Mouse (Mus musculus) cerebellum, postnatal 14 days (tissue): Measurements from ENCODE around the gene Gng7.

Experiments used
- DNase-seq, 2 experiments: peaks; one replicate each; pipeline ENCODE4 v3.0.0; 2021; ENCODE audit warnings: mixed read lengths in 2 of 2

The Gng7 gene

DNA sequence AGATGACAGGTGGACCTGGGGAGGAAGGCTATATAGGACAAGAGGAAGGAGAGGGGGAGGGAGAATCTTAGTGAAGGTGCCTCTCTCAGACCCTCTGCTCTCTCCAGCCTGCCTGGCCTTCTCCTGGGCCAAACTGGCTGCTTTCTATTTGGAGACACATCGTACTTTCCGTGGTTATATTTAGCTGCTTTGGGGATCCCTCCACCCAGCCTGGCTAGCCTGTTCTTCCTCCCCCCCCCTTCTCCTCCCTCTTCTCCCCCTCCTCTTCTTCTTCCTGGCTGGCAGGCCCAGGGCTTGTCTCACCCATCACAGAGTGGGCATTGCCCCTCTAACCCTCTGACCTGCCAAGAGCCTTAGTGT, 73.8 kb downstream of the Gng7 start:
- no peak for DNase-seq

DNA sequence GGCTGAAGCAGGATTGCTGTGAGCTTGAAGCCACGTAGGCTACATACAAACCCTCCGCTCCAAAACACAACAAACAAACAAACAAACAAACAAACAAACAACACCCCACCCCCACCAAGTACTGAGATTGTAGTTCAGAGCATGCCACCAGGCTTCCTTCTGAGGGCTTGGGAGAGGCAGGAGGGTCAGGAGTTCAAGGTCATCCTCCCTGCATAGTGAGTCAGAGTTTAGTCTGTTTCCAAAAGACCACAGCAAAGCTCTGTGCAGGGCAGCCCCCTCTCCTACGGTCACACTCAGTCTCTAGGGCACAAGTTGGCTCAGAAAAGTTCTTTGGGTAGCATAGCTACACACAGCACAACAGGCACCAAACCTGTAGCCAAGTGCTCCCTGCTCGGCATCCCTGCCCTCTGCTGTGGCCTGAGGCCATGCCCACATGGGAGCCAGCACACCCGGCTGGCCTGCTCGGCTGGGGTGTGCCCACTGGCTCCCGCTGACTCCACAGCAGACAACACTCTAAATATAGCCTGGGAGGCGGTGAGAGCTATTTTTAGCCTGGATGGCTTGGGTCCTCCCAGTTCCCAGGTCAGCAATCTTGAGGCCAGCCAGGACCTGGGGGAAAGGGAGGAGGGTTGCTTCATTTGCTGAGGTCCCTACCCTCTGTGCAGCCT, 74.3 kb downstream of the Gng7 start:
- peak in 1 of 2 experiments; percentile 59 for DNase-seq

DNA sequence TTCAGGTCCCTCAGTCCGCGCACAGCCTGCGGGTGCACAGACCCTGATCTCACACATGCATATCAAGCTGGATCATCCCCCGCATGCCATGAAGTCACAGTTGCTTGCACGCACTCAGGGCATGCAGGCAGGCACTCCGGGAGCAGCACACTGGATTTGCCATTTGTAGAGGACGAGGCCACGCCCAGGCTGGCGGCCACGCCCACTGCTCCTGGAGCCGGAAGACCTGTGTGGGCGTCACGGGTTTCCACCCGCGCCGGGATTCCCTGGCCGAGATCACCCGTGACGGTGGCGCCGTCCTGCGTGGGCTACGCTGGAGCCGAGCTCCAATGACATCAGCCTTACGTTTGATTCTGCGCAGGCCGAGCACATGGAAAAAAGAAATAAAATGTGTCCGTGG, 75.1 kb downstream of the Gng7 start:
- peak; percentile 70 to 73 for DNase-seq

DNA sequence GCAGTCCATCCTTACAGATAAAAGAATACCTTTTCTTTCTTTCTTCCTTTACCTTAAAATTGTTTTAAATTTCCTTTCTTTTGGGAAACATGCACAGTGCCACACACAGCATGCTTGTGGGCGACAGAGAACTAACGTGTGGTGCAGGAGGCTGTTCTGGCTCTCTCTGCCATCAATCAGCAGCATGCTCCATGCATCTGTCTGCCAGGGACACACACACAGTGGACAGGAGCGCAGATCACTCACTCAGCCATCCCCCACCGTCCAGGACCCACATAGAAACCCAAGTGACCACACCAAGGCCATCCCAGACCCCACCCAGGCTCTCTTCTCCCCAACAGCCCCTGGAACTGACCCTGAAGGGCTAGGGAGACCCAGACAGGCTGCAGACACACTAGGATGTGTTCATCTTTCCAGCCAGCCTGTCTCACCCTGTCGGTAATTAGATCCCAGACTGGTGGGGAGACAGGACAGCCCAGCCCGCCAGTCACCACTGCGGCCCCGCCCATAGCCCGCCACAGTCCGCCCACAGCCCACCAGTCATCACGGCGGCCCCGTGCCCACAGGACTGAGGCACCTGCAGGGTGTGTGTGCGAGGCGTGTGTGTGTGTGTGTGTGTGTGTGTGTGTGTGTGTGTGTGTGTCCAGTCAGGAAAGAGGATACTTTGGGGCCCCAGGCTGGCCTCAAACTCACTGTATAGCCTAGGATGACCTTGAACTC, 75.8 kb downstream of the Gng7 start:
- DNase-seq: peak in 1 of 2 experiments; percentile 33

DNA sequence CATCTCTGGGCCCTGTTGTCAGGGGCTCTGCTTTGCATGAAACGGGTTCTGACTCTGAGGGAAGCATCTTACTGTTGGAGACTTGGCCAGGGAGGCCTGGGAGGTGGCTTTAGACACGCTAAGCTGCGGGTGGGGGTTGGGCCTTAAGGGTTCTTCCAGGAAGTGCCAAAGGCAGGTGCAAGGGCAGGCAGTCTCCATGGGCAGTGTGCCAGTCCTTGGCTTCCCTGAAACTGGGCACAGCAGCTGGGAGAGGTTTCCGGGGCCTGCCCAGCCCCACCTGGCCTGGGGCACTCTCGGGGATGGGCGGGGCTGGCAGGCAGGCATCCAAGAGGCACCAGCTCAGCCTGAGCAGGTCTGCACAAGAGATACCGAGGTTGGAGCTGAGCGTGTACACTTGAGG, 77.1 kb downstream of the Gng7 start:
- DNase-seq: peak; percentile 58 to 80

DNA sequence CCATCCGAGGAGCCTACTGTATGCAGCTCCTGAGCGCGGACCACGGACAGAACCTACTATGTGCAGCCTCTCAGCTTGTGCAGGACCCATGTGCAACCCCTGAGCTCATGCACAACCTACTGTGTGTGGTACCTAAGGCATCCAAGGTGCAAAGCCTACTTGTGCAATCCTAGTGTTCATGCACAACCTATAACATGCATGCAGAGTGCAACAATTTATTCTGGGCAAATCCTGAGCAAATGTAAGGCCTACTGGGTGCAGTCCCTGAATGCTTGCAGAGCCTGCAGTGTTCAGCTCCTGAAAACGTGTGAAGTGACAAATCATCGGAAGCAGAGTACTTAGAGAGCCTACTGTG, 78.0 kb downstream of the Gng7 start:
- no peak for DNase-seq

DNA sequence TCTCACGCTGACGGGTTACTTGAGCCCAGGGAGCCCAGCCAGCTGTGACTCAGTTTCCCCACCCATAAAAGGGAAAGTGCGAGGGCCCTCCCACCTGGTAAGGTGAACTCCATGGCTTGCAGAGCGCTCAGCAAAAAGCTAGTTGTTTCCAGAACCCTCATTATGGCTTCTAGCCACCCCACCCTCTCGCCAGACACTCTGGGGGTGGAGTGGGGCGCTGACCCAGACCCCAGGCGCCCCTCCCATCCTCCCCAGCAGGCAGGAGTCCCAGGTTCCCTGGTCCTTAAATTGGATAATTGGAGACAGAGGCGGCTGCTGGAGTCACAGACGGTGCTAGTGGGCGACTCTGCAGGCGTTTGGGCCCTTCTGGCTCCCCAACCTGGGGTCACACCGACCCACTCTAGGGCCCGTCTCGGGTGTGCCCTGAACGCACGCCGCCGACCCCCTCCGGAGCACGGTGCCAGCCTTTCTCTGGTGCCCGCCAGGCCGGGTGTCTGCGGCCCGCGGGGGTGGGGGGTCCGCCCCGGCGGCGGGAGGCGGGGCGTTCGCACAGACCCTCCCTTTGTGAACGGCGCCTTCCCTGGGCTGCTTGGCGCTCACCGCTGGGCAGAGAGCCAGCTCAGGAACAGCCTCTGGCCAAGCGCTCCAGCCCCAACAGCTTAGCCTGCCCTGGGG, 78.5 kb downstream of the Gng7 start:
- peak; percentile 75 to 79 for DNase-seq

DNA sequence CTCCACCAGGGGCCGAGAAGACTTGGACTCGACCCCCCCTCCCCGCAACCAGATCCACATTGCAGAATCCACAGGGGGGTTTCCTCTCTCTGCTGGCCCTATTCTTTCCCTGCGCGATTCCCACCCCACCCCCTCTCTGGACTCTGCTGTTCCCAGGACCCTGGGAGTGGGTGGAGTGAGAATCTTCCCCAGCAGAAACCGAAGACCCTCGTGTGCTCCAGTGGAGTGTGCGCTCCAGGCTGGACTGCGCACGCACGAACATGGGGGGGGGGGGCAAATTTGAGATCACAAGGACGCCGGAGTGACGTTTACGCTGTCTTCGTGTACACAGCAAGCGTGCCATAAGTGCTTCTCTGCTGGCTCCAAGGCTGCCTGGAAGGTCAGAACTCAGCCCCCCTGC, 79.0 kb downstream of the Gng7 start:
- DNase-seq: no peak

DNA sequence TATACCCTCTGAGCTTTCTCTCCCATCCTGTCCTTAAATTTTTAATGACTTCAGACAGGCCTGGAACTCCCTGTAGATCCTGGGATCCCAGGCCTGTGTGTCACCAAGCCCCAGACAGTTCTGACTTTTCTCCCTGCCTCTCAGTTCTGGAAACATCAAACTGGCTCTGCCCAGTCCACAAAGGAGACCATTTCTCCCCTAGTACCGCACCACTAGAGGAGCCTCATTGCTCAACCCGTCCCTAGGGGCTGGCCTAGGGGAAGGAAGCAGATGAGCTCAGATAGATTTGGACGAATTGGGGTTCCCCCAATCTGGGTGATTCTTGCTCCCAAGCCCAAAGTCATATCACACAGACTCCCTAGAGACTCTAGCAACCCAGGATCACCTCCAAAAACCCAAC, 79.5 kb downstream of the Gng7 start:
- no peak for DNase-seq

DNA sequence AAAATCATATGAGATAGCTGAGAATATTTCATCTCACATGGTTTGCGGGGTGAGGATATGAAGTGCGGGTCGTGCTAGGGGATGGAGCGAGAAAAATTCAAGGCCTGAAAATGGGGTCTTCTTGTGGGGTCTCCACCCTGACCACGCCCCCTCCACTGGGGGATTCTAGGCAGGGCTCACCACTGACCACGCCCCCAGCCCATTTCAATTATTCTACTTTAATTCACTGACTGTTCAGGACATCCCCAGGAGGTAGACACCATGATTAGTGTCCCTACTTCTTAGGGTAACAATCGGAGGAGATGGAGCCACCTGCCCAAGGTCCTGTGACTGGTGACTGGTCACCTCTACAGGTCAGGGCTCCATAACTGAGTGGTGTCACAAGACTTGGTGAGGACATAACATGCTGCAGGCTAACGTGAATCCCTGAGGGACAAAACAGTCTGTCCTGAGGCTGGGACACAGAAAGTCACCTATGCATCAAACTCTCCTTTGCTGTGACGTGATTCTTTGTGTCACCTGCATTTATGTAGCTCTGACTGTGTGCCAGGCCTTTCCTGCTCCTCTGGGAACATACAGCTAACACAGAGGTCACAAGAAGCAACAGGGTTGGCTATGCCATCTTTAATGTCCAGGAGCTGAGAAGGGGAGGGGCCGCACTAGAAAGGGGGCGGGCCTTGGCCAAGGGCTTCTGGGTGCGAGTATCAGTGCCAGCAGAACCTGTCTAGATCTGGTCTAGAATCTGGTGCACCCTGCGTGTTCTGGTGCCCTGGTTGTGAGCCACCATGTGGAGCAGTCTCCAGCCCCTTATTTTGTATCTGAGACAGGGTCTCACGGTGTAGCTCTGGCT, 80.4 kb downstream of the Gng7 start:
- no peak for DNase-seq

DNA sequence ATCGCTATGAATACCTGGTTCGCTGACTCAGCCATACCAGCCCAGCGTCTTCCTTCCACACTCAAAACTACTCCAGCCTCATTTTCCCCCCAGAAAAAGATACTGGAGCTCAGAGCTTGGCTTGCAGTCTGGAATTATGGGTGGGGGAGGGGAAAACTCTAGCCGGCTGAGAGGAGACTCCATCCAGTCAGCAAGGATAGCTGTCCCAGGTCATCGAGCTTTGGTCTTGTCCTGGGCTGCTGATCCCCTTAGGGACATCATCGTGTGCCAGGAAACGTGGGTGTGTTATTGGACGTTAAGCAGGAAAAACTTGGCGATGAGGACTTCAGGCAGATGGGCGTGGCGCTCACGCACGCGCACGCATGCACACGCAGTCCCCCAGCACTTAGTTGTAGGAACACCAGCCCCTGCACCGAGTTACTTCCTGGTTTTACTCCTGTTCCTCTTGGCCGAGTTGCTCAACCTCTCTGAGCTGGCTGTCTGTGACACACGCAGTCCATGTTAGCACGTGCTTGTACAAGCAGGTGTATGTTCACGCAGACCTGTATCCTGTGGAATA, 81.2 kb downstream of the Gng7 start:
- DNase-seq: peak in 1 of 2 experiments; percentile 34

DNA sequence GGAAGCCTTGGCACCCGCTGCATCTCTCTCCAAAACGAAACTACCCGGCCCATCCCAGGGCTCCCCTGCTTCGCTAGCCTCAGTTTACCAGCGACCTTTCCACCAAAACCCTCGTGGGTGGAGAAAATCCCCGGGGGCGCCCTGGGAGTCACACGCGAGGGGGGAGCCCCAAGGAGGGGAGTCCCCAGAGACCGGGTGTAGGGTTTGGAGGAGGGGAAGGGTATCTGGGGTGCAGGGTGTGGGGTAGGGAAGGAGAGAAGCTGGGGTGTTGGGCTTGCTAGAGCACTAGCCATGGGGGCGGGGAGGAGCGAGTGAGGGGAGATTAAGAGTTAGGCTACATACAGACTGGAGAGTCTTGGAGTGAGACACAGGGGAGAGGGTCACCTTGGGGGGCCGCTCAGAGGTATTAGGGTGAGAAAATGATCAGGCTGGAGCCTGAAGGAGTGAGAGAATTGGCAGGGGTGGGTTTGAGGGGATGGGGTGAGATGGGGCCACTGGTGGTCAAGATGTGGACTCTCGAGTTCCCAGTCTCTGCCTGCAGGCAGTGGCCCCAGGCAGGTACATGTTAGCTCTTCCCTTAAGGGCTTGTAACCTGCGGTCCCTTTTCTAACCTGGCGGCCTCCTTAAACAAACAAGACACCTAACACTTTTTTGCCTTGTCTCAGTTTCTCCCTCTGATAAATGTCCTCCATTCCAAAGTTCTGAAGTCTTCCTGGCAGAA, 81.9 kb downstream of the Gng7 start:
- DNase-seq: peak in 1 of 2 experiments; percentile 34

DNA sequence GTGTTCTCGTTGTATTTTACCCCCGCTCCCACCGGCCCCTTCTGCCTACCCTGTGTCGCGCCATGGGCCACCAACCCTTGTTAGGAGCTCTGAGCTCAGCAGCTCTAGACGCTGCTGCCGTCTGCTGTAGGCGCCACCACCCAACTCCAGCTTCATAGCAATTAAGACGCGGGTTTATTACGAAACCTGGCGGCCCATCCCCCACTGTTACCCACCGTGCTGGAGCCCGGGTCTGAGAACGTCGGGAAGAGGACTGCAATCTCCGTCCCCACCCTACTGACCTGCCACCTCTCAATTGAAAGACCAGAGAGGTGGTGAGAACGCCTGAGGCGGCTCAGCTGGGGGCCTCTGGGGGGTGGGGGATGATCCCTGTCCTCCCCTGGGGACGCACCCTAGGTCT, 82.5 kb downstream of the Gng7 start:
- DNase-seq: peak in 1 of 2 experiments; percentile 65

DNA sequence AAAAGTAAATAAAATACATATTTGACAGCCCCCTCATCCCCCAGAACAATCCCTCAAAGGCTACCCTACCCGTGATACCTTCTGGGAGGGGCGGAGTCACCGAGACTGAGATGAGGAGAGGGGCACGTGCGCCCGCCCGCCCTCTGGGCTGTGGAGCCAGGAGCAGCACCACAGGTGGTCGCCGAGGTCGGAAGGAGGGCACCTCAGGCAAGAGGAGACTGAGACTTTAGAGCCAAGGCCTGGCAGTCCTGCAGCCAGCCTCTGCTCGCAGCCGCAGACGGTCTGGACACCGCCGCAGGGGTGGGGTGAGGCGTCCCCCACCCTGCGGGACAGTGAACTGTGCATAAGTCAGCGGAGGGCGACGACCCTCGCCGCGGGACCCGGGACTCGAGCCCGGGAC, 83.0 kb downstream of the Gng7 start:
- peak in 1 of 2 experiments; percentile 58 for DNase-seq

DNA sequence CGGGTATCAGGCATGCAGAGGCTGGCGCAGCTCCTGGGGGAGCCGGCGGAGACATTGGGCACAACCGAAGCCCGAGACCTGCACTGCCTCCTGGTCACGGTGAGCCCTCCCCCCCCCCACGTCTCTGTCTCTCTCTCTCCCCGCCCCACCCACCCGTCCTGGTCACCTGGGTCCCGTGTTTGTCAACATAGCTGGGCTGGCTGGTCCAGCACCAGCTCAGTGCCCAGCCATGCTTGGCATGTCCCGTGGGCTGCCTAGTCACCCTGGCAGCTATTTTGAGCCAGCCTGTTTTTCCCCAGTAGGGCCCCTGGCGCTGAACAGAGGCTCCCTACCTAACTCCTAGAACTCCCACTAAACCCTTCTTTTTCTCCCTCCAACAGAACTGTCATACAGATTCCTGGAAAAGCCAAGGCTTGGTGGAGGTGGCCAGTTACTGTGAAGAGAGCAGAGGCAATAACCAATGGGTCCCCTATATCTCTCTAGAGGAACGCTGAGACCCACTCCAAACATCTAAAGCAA, 83.5 kb downstream of the Gng7 start:
- peak in 1 of 2 experiments; percentile 54 for DNase-seq

DNA sequence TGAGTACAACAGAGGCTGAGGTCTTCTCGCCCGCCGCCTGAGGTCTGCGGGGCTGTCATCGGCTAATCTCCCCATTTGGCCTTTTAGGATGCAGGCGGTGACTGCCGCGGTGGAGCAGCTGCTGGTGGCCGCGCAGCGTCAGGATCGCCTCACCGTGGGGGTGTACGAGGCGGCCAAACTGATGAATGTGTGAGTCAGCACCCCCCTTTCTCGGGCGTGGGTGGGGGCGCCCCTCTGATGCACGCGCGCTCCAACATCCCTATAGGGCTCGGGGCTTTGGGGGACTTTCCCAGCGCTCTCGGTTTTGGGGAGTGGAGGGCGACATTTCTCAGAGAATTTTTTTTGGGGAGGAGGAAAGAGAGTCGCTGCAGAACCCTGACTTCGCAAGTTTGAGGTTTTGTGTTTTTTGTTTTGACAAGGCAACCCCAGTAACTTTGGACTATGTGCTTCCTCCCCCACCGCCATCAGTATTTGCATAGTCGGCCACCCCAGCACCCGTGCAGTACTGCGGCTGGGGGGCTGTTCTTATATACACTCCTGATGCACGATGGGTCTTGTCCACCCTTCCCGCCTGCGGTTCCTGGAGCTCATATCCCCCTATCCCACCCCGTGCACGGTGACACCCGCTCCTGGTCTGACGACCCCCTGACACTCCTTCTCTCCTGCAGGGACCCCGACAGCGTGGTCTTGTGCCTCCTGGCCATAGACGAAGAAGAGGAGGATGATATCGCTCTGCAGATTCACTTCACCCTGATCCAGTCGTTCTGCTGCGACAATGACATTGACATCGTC, 84.2 kb downstream of the Gng7 start:
- peak; percentile 75 to 76 for DNase-seq

DNA sequence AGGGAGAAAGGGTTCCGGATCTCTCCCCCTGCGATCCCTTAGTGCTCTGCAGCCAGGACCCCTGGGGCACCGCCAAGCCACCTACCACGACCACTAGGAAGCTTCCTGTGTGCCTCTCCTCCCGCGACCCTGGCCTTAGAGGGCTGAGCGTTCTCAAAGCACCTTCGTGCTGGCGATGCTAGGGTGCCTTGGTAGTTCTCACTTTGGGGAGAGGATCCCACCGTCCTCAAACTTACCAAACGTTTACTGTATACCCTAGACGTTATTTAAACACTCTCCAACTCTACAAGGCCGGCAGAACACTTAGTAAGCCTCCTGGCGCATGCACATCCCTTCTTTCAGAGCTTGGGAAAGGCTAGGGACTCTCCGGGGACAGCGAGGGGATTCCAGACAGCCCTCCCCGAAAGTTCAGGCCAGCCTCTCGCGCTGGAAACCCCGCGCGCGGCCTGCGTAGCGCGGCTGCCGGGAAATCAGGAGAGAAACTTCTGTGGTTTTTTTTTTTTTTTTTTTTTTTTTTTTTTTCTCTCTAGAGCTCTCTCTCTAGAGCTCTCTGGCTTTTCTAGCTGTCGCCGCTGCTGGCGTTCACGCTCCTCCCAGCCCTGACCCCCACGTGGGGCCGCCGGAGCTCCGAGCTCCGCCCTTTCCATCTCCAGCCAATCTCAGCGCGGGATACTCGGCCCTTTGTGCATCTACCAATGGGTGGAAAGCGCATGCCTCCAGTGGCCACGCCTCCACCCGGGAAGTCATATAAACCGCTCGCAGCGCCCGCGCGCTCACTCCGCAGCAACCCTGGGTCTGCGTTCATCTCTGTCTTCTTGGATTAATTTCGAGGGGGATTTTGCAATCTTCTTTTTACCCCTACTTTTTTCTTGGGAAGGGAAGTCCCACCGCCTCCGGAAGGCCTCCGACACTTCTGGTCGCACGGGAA, 85.2 kb downstream of the Gng7 start, which contains the start of gene Gadd45b:
Gadd45b (plus strand) TSS at position 775 of the 928 bp plus-strand sequence.
- peak; percentile 99 for DNase-seq

DNA sequence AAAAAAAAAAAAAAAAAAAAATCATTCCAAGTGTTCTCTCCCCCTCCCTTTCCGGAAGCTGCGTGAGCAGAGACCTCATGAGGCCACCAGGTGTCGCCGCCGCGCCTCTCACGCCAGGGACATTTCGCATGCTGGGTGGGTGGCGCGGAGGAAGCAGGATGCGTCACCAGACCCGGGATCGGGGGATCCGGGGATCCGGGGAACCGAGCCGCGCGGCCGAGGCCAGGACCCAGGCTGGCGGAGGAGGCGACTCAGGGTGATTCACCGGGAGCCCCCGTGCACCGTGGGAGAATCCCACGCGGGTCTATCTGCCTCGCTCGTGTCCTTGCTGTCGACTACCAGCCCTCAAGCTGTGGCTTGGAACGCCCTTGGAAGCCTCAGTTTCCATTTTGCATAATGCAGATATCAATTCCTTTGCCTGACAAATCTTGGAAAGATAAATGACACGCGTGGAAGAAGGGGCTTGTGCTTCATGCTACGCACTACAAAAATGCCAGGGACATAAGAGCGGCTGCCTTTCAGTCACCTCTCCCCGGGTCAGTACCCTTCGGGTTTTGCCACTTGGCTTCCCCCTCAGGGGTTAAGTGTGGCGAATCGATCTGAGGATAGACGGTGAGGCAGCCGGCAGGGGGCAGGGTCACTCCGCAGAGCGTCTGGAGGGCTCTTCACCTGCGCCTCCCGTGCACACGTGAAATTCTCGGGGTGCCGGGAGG, 86.0 kb downstream of the Gng7 start:
- peak; percentile 96 to 97 for DNase-seq

DNA sequence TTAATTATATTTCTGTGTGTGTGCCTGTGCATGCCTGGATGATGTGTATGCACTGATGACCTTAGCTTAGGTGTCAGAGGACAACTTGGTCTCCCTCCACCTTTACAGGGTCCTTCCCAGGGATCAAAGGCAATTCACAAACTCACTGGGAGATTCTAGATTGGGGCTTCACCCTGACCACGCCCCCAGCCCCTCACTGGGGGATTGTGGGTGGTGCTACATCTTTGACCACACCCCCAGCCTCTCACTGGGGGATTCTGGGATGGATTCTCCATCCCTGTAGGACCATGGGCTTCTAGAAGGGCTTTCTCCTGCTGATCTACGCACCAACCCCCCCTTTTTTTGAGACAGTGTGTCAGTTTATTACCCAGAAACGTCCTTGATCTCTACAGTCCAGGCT, 89.3 kb downstream of the Gng7 start:
- no peak for DNase-seq
